Mouse (Mus musculus): Measurements from ENCODE around the gene Lrfn3. TPM values are rescaled to one million over a fixed set of nuclear protein-coding genes. Genes with fewer than 3 reads are reported as not detected.

Gene Lrfn3
- polyA plus RNA-seq, 1 experiment from 2014 or later: 1.9 TPM

DNA sequence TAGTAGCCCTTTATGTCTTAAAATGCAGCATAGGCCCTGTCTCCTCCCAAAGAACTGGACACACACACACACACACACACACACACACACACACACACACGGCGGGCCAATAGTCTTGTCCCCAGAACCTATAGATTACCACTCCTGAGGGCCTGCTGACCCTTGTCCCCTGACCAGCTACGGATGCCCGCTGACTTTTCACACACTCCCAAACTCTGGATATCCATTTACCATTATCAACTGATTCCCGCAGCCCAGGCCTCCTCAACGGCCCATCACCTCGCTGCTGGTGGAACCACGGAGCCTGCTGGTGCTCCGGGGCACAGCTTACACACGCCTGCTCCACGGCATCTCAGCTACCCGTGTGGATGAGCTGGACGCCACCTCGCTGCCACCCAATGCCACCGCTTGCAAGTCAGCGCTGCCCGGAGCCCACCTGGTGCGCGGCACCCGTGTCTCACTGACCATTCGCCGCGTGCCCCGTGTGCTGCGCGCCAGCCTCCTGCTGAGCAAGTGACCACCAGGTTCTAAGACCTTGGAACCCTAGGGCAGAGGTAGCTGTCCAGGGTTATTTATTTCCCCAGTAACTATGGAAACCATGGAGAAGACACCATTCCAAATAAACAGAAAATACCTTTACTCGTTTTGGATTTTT, 48.8 kb downstream of the Lrfn3 start:
- Histone ChIP-seq H3K4me1 (replicated peaks) (peaks cover 25% of the 10 kb centered on the region), H3K9me3 (replicated peaks) (no peaks in the 10 kb centered on the region), H3K27ac (replicated peaks) (no peak overlapping the region; the same call in 1 of the 2 replicates), H3K4me2 (peak overlapping the region; percentile 47), H3K36me3 (replicated peaks) (0 out of 2 replicates have a peak, but pooled peaks cover 3% of the 10 kb centered on the region), H3K9ac (no peak overlapping the region), H3K4me3 (replicated peaks) (peak overlapping the region; percentile 46), H3K27me3 (no peaks in the 10 kb centered on the region)
- WGBS (ENCODE audit: insufficient replicate concordance): 60% methylated on average over 27 of the region's 27 CpGs
- ATAC-seq (ENCODE audit: insufficient read depth): peak; percentile 20; the same call in 1 of the 2 replicates

DNA sequence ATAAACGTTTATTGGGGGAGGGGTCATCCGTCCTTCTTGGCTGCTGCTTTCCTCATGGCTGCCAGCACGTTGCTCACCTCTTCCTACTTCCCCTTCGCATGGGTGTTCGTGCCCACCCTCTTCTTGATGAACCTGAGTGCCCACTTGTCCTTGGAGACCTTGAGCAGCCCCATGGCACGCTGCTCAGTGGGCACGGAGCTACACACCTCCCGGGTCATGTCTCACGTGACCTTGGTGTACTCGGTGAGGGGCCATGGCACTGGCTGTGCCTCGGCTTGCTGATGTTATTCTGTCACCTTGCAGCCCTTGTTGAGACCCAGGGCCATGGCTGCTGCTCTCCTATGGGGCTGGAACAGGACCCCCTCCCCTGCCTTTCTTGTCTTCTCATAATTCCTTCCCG, 52.4 kb downstream of the Lrfn3 start:
- H3K36me3 ChIP-seq (replicated peaks): 0 out of 2 replicates have a peak, but pooled peaks cover 3% of the 10 kb centered on the region
- no peak for ATAC-seq (ENCODE audit: insufficient read depth)
- H3K4me1 ChIP-seq (replicated peaks): peaks cover 28% of the 10 kb centered on the region
- H3K4me2 ChIP-seq: no peak overlapping the region
- no peaks in the 10 kb centered on the region for H3K9me3 ChIP-seq (replicated peaks)
- no peak overlapping the region for H3K4me3 ChIP-seq (replicated peaks)
- H3K27me3 ChIP-seq: no peaks in the 10 kb centered on the region
- no peak overlapping the region for H3K27ac ChIP-seq (replicated peaks)
- 68% methylated on average over 12 of the region's 12 CpGs for WGBS (ENCODE audit: insufficient replicate concordance)
- no peak overlapping the region for H3K9ac ChIP-seq

DNA sequence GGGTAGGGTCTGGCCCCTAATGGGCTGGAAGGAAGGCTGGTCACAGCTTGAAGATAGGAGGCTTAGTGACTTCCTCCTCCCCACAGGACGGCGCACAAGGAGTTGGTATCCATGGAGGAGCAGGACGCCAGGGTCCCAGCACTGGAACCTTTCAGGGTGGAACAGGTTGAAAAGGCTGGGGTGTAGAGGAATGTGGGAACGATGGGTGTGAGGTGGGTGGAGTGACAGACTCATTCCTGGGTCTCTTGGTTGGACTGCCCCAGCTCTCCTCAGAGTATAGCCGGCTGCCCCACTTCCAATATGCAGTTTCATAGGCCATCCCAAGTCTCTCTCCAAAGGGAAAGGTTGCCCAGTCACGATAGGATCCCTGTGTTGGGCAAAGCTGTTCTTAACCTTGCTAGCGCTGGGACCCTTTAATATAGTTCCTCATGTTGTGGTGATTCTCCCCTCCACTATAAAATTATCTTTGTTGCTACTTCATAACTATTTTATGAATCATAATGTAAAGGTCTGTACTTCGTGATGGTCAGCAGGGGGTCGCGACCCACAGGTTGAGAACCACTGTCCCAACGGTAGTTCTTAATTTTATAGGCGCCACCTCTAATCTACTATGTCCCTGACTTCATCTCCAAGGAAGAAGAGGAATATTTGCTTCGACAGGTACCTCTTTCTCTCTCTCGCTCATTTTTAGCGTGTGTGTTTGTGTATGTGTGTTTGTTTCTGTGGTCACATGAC, 53.0 kb downstream of the Lrfn3 start:
- Histone ChIP-seq H3K4me2 (peak overlapping the region; percentile 86), H3K4me1 (replicated peaks) (peaks cover 24% of the 10 kb centered on the region), H3K9me3 (replicated peaks) (no peaks in the 10 kb centered on the region), H3K9ac (peak overlapping the region; percentile 48; the same call in 1 of the 2 replicates), H3K4me3 (replicated peaks) (peak overlapping the region; percentile 64), H3K27ac (replicated peaks) (no peak overlapping the region), H3K27me3 (no peaks in the 10 kb centered on the region), H3K36me3 (replicated peaks) (0 out of 2 replicates have a peak, but pooled peaks cover 3% of the 10 kb centered on the region)
- WGBS (ENCODE audit: insufficient replicate concordance): 51% methylated on average over 15 of the region's 15 CpGs
- ATAC-seq (ENCODE audit: insufficient read depth): no peak

DNA sequence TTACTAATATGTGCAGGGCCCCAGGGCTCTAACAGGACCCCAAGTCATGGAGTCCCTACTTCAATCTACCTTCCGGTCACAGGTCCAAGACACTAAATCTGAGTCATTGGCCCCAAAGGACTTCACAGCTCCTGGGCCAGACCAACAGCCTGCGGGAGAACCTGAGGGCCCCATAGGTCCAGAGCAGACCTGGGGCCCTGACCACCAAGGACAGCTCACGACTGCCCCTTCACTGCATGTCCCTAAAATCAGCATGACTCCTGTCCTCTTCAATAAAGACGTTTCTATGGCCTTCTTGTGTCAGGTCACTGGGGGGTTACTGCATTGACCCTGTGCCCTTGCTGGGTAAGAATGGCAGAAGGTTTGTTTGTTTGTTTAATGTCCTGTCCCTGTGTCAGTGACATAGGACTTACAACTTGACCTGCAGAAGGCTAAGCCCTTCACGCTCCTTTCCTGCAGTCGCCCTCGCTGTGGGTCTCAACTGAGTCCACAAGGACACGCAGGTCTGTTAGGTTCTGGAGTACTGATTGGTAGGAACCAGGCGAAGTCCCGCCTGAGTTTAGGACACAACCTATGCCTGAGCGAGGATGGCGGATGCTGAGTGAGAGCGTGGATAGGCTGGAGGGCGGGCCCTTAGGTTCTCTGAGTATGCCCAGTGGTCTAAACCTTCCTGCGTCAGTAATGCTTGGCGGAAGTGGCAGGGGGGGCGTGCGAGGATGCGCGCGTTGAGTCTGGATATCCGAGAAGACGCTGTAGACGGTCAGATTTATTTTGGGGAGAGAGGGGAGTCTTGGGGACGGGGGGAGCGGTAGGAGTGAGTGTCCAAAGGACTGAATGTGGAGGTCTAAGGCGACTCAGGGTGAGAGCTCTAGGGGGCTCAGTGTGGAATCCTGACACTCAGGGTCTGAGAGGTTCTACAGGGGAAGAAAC, 54.2 kb downstream of the Lrfn3 start, which contains the start of gene Alkbh6:
TSS of gene Alkbh6 (plus strand) at position 642 of the 930 bp plus-strand sequence.
- 0 out of 2 replicates have a peak, but pooled peaks cover 3% of the 10 kb centered on the region for H3K36me3 ChIP-seq (replicated peaks)
- peak within 1 kb of the TSS; percentile 64 for H3K4me3 ChIP-seq (replicated peaks)
- H3K27ac ChIP-seq (replicated peaks): peak within 1 kb of the TSS; percentile 19; the same call in 1 of the 2 replicates
- H3K4me2 ChIP-seq: peak within 1 kb of the TSS; percentile 86
- WGBS (ENCODE audit: insufficient replicate concordance): 6% methylated on average over 27 of the region's 27 CpGs
- peak; percentile 98 for ATAC-seq (ENCODE audit: insufficient read depth)
- H3K4me1 ChIP-seq (replicated peaks): peaks cover 22% of the 10 kb centered on the region
- H3K9ac ChIP-seq: peak within 1 kb of the TSS; percentile 48; the same call in 1 of the 2 replicates
- no peaks in the 10 kb centered on the region for H3K27me3 ChIP-seq
- H3K9me3 ChIP-seq (replicated peaks): no peaks in the 10 kb centered on the region

DNA sequence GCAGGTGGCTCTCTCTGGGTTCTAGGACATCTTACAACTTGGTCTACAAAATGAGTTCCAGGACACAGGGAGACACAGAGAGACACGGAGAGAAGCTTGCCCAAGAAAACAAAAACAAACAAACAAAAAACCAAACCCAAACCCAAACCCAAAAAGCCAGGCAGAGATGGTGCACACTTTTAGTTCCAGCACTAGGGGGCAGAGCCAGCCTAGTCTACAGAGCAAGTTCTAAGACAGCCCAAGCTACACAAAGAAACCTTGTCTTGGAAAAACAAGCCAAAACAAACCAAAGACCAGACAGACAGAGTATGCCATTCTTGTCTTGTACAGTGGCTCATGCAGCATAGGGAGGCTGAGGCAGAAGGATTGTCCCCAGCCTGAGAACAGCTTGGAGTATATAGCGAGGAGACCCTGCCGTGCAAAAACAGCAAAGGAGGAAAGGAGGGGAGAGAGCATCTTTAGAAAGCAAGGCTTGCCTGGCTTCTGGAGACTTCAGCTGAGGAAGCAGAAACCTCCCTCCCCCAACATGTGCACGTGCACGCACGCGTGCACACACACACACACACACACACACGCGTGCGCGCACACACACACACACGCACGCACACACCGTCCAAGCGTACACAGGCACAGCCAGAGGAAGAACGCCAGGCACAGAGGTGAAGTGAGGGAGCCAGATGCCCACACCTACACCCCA, 56.3 kb downstream of the Lrfn3 start:
- no peak overlapping the region for H3K9ac ChIP-seq
- no peak overlapping the region for H3K4me3 ChIP-seq (replicated peaks)
- no peaks in the 10 kb centered on the region for H3K27me3 ChIP-seq
- peaks cover 22% of the 10 kb centered on the region for H3K4me1 ChIP-seq (replicated peaks)
- WGBS (ENCODE audit: insufficient replicate concordance): 84% methylated on average over 16 of the region's 16 CpGs
- no peaks in the 10 kb centered on the region for H3K36me3 ChIP-seq (replicated peaks)
- H3K27ac ChIP-seq (replicated peaks): no peak overlapping the region
- no peak for ATAC-seq (ENCODE audit: insufficient read depth)
- H3K9me3 ChIP-seq (replicated peaks): no peaks in the 10 kb centered on the region
- no peak overlapping the region for H3K4me2 ChIP-seq

Other genes with a start within 250 kb of the Lrfn3 start
- gene Zfp382, start 240.8 kb downstream of the Lrfn3 start, polyA plus RNA-seq (2015; fragmentation: Nextera tagmentation; extraction: Ambion mirVana): 1.4 and 1.6 TPM in 2 replicates
- gene Zfp146, start 193.0 kb downstream of the Lrfn3 start, polyA plus RNA-seq (2015; fragmentation: Nextera tagmentation; extraction: Ambion mirVana): 4.2 and 4.5 TPM in 2 replicates
- gene Cox7a1, start 178.6 kb downstream of the Lrfn3 start, polyA plus RNA-seq (2015; fragmentation: Nextera tagmentation; extraction: Ambion mirVana): 5.6 and 7.7 TPM in 2 replicates
- 36.2 and 40.8 TPM in 2 replicates for gene Capns1, start 164.0 kb downstream of the Lrfn3 start, polyA plus RNA-seq (2015; fragmentation: Nextera tagmentation; extraction: Ambion mirVana)
- gene Polr2i, start 130.8 kb downstream of the Lrfn3 start, polyA plus RNA-seq (2015; fragmentation: Nextera tagmentation; extraction: Ambion mirVana): 43.3 and 44.4 TPM in 2 replicates
- 42.0 and 44.0 TPM in 2 replicates for gene Tbcb, start 130.5 kb downstream of the Lrfn3 start, polyA plus RNA-seq (2015; fragmentation: Nextera tagmentation; extraction: Ambion mirVana)
- not detected in 2 replicates for gene Ovol3, start 127.0 kb downstream of the Lrfn3 start, polyA plus RNA-seq (2015; fragmentation: Nextera tagmentation; extraction: Ambion mirVana)
- 0.17 TPM in 2 replicates for gene Thap8, start 82.7 kb downstream of the Lrfn3 start, polyA plus RNA-seq (2015; fragmentation: Nextera tagmentation; extraction: Ambion mirVana)
- 8.1 and 8.9 TPM in 2 replicates for gene Wdr62, start 82.4 kb downstream of the Lrfn3 start, polyA plus RNA-seq (2015; fragmentation: Nextera tagmentation; extraction: Ambion mirVana)
- 0.55 and 0.76 TPM in 2 replicates for gene Clip3, start 71.0 kb downstream of the Lrfn3 start, polyA plus RNA-seq (2015; fragmentation: Nextera tagmentation; extraction: Ambion mirVana)
- 15.9 and 16.5 TPM in 2 replicates for gene Alkbh6, start 54.1 kb downstream of the Lrfn3 start, polyA plus RNA-seq (2015; fragmentation: Nextera tagmentation; extraction: Ambion mirVana)
- gene Syne4, start 48.0 kb downstream of the Lrfn3 start, polyA plus RNA-seq (2015; fragmentation: Nextera tagmentation; extraction: Ambion mirVana): 15.7 and 20.2 TPM in 2 replicates
- 1.4 and 2.0 TPM in 2 replicates for gene E130208F15Rik, start 41.0 kb downstream of the Lrfn3 start, polyA plus RNA-seq (2015; fragmentation: Nextera tagmentation; extraction: Ambion mirVana)
- gene Sdhaf1, start 38.9 kb downstream of the Lrfn3 start, polyA plus RNA-seq (2015; fragmentation: Nextera tagmentation; extraction: Ambion mirVana): 4.3 and 5.1 TPM in 2 replicates
- 146 and 160 TPM in 2 replicates for gene Tyrobp, start 51.0 kb upstream of the Lrfn3 start, polyA plus RNA-seq (2015; fragmentation: Nextera tagmentation; extraction: Ambion mirVana)
- 6.7 and 7.0 TPM in 2 replicates for gene Hcst, start 57.1 kb upstream of the Lrfn3 start, polyA plus RNA-seq (2015; fragmentation: Nextera tagmentation; extraction: Ambion mirVana)
- 1.6 and 1.8 TPM in 2 replicates for gene Nfkbid, start 59.0 kb upstream of the Lrfn3 start, polyA plus RNA-seq (2015; fragmentation: Nextera tagmentation; extraction: Ambion mirVana)
- gene Aplp1, start 82.8 kb upstream of the Lrfn3 start, polyA plus RNA-seq (2015; fragmentation: Nextera tagmentation; extraction: Ambion mirVana): 5.3 and 6.2 TPM in 2 replicates
- 0.03 and 0.37 TPM in 2 replicates for gene Kirrel2, start 94.9 kb upstream of the Lrfn3 start, polyA plus RNA-seq (2015; fragmentation: Nextera tagmentation; extraction: Ambion mirVana)
- gene Nphs1, start 95.5 kb upstream of the Lrfn3 start, polyA plus RNA-seq (2015; fragmentation: Nextera tagmentation; extraction: Ambion mirVana): 0.10 TPM in 1 of 2 replicates, not detected in the other
- 57.8 and 78.4 TPM in 2 replicates for gene Prodh2, start 130.8 kb upstream of the Lrfn3 start, polyA plus RNA-seq (2015; fragmentation: Nextera tagmentation; extraction: Ambion mirVana)
- gene Arhgap33, start 172.3 kb upstream of the Lrfn3 start, polyA plus RNA-seq (2015; fragmentation: Nextera tagmentation; extraction: Ambion mirVana): 2.6 and 3.0 TPM in 2 replicates
- gene Hspb6, start 189.4 kb upstream of the Lrfn3 start, polyA plus RNA-seq (2015; fragmentation: Nextera tagmentation; extraction: Ambion mirVana): 4.9 and 5.3 TPM in 2 replicates
- 2.0 and 2.7 TPM in 2 replicates for gene Proser3, start 189.5 kb upstream of the Lrfn3 start, polyA plus RNA-seq (2015; fragmentation: Nextera tagmentation; extraction: Ambion mirVana)
- gene Lin37, start 197.1 kb upstream of the Lrfn3 start, polyA plus RNA-seq (2015; fragmentation: Nextera tagmentation; extraction: Ambion mirVana): 23.4 and 26.1 TPM in 2 replicates
- gene U2af1l4, start 200.5 kb upstream of the Lrfn3 start, polyA plus RNA-seq (2015; fragmentation: Nextera tagmentation; extraction: Ambion mirVana): 32.4 and 35.4 TPM in 2 replicates
- gene Gm49396, start 200.6 kb upstream of the Lrfn3 start, polyA plus RNA-seq (2015; fragmentation: Nextera tagmentation; extraction: Ambion mirVana): 3.4 and 4.1 TPM in 2 replicates
- gene Psenen, start 200.9 kb upstream of the Lrfn3 start, polyA plus RNA-seq (2015; fragmentation: Nextera tagmentation; extraction: Ambion mirVana): 60.6 and 65.5 TPM in 2 replicates
- 2.3 and 2.8 TPM in 2 replicates for gene Igflr1, start 202.7 kb upstream of the Lrfn3 start, polyA plus RNA-seq (2015; fragmentation: Nextera tagmentation; extraction: Ambion mirVana)
- 2.4 and 2.9 TPM in 2 replicates for gene Kmt2b, start 226.0 kb upstream of the Lrfn3 start, polyA plus RNA-seq (2015; fragmentation: Nextera tagmentation; extraction: Ambion mirVana)
- 0.17 and 0.22 TPM in 2 replicates for gene Zbtb32, start 236.1 kb upstream of the Lrfn3 start, polyA plus RNA-seq (2015; fragmentation: Nextera tagmentation; extraction: Ambion mirVana)